Mouse (Mus musculus): ENCODE results near the gene Kalrn. TPM values are rescaled to one million over a fixed set of nuclear protein-coding genes. Genes with fewer than 3 reads are reported as not detected.
A peak's percentile ranks its signal among the peaks of the same experiment; 100 is the strongest.
"Not testable (repeated sequence)": the region's sequence is repeated elsewhere in the genome, so short reads cannot be mapped to it uniquely, and the experiment has no call there.

Gene Kalrn
- total RNA-seq, 2 experiments from 2014 or later, result 233 to 236 TPM

DNA sequence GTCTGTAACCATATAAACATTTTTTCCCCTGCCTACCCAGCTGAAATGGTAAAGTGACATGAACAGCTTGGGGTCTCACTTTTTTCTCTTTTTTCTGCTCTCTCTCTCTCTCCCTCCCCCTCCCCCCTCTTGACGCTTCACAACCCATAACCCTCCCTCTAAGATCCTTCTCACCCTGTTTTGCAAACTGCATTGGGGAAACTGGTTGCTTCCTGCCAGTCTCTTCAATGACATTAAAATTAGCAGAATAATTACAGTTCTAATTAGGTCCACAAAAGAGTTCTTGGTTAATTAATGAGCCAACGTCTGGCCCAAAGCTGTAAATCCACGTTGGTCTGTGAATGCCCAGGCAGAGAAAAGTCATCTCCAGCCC is 478.3 kb downstream of the Kalrn start:
- intact Hi-C loops (cut with DNase I), result no loop called here
- no peak for DNase-seq

DNA sequence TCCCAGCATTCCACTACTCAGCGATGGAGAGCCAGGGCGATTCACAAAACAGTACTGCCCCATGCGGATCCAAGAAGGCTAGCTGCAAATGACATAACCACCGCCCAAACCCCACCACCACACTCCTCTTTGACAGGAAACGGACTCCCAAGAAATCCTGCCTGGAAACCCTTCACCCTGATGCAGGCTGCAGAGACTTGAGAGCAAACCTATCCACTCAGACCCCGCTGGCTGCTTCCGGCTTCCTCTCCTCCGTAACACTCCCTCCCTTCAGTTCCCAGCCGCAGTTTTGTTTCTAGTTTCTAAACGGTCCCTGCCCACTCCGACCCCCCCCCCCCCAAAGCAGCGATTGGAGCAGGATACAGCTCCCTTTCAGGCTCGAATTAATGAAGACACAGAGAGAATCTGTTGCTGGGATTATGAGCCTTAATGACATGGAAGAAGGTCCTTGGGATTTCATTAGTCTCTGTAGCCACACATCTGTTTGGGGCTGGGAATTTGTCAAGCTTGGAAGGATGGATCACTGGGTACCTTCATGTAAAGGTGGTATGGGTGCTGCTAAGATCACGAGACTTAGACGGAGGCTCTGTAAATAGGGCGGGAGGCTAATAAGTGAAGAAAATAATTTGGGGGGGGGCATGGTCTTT is 478.8 kb downstream of the Kalrn start:
- DNase-seq, result peak; percentile 50
- intact Hi-C loops (cut with DNase I), result no loop called here

DNA sequence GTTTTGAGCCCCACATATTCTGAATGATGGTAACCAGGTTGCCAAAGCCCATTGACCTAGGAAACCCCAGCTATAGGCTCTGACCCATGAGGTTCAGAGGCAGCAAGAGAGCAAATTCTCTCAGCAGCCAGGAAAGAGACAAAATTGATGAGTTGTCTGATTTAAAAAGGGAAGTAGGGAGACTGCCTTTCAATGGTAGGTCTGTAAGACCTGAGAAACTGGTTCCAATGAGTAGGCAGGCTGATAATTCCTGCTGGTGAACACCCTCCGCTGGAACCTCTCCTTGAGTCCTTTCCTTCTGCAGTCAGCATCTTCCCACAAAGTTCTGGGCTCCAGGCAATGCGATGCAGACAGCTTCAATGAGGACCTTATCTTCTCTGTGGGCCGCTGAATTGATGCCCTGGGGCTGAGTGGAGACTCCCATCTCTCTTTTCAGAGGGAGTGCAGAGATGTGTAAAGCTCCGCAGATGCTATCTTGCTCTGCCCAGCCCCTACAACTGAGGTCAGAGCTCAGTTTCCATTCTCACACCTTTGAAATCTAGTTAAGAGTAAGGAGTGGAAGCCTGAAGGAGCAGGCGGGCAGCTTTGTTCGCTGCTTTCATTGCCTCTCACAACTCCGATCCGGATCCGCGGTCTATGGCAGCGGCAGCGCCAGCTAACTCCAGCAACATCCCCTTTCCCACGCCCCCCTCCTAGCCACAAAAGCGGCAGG is 479.4 kb downstream of the Kalrn start:
- intact Hi-C loops (cut with DNase I), result no loop called here
- DNase-seq, result no peak

DNA sequence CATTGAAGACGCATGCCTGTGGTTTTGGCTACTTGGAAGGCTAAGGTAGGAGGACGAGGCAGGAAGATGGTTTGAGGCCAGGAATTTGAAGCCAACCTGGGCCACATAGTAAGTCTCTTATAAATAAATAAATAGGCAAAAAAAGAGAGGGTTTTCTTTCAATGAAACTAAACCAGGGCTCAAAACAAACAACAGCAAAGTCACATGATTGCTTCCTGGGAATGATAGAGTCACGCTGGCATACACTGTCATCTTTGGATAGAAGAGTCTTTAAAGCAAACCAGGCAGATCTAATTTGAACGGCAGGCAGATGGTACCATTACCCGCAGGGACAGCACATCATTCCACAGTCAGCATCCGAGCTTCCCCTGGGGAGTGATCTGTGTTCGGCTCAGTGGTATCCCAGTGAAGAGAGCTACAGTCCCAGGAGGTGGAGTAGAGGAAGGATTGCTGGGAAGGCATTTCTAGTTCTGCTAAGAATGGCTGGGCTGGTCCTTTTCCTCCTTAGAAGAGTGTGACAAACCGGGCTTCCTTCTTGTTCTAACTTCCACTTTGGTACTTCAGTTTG is 483.7 kb downstream of the Kalrn start:
- no peak for DNase-seq
- intact Hi-C loops (cut with DNase I), result loop anchor here (5.0 kb wide), 1 partner anchor 42 kb away; no protein-coding TSS in a partner anchor

DNA sequence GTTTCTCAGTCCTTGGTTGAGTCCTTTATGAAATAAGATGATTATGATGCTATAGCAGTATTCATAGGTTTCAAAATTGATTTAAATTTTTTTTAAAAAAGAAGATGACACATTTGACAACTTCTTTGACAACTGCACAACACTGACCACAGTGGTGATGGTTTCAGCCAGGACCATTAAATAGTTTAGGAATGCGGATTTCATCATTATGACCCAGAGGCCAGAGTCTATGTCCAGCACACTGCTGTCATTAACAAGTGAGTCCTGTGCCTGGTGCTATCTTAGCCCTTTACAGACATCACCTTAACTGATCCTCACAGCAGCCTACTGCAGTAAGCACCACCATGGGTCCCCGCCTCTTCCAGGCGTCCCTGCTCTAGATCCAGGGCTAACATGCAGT is 484.3 kb downstream of the Kalrn start:
- DNase-seq, result no peak
- intact Hi-C loops (cut with DNase I), result loop anchor here (5.0 kb wide), 1 partner anchor 42 kb away; no protein-coding TSS in a partner anchor

DNA sequence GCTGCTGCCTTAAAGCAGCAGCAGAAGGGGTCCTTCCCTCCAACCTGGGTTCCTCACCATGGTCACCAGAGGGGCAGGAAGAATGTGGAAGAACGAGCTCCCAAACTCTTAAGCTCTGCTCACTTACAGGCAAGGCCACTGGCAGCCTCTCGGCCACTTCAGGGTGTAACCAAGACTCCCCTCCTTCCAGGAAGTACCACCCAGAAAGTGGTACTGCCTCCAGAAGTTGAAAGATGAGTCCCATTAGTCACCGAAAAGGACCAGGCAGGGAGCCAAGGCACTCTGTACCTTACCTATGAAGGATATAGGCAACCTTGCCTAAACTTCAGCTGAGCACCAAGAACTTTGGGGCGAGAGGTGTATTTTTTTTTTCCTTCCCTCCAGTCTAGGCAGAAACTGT is 485.0 kb downstream of the Kalrn start:
- intact Hi-C loops (cut with DNase I), result loop anchor here (5.0 kb wide), 1 partner anchor 41 kb away; no protein-coding TSS in a partner anchor
- DNase-seq, result no peak

DNA sequence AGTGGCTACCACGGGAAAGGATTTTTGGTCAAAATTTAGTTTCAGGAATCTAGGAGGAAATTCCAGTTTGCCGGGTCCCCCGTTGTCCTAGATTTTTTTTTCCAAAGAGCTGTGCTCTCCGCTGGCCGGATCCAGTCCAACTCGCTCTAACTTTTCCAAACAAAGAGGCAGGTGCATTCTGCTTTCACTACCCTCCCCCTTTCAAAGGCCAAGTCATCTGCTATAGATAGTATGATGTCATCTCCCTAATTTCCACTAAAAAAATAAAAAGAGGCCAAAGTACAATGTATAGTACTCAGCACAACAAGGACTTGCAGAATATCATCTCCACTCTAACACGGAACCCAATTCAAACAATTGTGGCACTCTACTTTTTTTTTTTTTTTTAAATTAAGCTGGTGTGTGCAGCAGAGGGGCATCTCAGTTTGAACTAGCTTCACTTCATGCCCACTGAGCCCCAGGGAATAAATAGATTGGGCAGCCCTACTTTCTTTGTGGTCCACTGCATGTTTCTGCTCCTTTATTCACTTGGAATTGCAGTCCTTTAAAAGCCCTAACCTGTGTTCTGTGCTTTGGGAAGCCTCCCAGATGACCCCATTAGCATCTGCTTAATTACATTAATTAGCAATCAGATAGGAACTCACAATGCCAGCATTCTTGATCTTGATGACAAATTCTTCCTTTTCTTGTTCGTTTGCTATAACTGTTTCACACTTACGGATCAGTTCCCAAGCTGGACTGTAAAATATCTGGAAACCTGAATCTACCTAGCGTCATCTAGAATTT is 489.0 kb downstream of the Kalrn start:
- DNase-seq, result no peak
- intact Hi-C loops (cut with DNase I), result no loop called here

DNA sequence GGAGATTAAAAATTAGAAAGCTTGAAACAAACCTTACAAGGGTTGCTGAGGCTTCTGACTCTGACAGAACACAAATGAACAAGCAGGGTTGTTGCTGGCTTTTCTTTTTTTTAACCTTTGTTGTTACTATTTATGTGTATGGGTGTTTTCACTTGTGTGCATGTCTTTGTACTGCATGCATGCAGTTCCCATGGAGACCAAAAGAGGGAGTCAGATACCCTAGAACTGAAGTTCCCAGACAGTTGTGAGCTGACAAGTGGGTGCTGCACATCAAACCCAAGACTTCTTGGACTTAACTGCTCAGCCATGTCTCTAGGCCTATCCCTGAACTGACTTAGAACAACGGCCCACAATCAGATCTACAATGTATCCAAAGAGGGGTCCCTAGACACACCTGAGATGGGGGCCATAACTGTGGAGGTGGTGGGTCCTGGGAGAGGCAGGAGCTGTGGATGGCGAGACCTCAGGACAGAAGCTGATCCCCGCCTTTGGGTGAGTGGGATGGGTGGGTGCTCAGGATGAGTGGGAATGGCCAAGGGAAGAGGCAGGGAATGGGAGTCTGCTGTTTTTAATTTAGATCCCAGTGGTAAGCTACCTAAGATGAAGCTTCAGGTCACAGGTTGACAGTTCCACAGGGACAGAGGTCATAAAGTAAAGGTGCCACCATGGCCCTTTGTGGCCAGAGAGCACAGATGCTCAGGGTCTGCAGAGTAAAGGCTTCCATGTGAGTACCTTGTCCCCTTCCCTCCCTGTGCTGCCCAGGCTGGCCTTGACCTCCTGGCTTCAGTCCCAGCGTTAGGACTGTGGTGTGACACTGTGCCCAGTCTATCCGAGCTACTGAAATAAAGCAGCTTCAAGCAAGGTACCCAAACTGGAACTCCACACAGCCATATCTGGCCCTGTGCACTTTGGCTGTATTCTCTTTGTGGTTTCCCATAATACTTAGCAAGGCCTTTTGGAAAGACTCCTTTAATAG is 490.6 kb downstream of the Kalrn start:
- DNase-seq, result no peak
- intact Hi-C loops (cut with DNase I), result no loop called here

DNA sequence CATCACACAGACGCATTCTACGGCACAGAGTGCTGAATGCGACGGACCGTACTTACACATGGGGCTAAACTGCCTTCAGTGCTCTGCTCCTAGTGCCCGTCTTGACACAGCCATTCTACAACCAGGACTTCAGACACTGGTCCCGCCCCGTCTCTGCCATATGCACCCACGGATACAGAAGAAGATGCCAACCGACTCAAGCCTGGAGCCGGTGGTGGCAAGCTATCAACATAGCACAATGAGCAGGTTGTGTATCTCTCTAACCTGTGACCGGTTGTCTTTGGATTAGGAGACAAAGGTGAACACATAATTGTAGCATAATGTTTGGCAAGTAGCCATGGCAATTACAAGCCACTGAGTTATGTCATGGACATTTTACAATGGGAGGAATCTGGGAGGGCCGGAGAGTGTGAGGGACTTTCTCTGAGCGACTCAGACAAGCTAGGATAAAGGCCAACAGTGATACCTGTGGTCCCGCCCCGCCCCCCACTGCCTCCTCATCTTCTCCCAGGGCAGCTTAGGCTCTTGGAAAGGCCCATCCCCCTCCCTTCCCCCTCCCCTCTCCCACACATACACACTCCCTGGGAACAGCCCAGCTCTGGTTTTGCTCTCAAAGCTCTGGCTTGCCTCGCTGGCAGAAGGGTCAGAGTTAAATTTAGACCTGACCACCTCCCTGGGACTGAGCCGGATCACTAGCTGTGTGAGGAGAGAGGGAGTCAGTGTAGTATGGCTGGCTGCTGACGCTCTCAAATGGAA is 491.5 kb downstream of the Kalrn start:
- intact Hi-C loops (cut with DNase I), result no loop called here
- DNase-seq, result peak; percentile 14

DNA sequence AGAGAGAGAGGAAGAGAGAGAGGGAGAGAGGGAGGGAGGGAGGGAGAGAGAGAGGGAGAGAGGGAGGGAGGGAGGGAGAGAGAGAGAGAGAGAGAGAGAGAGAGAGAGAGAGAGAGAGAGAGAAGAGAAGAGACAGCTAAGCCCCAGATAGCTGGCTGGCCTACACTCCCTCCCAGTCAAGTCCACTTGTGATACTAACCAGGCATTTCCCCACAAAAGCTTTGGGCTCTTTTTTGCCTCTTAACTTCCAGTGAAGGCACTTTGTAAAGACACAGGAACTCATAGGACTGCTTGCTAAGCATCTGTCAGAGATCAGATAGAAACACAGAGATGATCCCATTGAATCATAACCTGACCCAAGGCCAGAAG is 492.0 kb downstream of the Kalrn start:
- intact Hi-C loops (cut with DNase I), result not testable (repeated sequence)

DNA sequence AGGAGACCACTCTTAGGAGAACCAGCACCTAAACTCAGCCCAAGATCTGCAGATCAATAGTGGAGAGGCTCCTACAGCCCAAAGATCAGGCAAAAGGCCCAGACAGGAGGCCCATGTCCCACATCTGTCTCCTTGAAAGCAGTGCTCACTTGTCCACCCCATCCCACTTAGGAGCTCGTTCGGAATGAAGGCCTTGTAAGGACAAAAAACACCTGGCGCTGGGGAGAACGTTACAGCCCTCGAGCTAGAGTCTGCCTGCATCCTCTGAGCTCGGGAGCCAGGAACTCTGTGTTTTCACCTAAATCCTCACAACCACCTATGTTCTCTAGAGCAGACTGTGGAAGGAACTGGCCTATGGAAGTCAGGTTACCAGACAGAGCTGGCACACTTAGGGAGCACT is 492.5 kb downstream of the Kalrn start:
- intact Hi-C loops (cut with DNase I), result no loop called here
- DNase-seq, result no peak

More for the DNA sequence above, 492.0 kb downstream of the Kalrn start:
- DNase-seq, result not testable (repeated sequence)

DNA sequence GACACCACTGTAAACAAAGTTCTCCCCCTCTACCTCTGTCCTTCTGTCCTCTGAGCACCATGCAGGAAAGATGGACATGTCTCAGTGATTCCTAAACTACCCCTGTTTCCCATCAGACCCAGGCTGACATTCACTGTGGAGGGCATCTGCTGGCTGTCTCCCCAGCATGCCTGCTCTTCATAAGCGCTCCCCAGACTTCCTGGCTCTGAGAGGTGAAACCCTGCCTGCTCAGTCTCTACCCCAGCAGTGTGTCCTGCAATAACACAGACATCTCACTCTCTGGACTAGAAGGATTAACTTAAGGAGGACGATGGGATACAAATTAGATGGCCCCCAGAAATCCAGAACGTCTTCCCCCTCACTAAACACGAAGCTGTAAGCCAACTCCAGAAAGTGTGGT is 493.8 kb downstream of the Kalrn start:
- intact Hi-C loops (cut with DNase I), result no loop called here
- DNase-seq, result no peak

DNA sequence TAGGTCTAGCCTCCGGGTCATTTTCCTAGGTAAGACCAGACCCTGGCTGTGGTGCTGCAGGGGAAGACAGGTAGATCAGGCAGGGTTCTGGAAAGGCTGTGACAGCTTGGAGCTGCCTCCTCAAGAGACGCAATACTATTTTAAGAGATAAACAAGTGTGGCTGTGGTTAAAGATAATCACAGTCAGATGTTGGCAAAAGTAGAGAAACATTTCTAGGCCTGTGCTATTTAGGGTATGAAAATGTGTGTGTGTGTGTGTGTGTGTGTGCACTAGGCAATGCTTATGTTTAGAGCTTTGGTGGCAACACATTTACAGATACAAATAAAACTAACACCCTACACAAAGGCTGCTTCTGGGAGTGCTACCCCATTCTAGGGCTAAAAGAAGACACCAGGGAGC is 494.6 kb downstream of the Kalrn start:
- DNase-seq, result no peak
- intact Hi-C loops (cut with DNase I), result no loop called here

DNA sequence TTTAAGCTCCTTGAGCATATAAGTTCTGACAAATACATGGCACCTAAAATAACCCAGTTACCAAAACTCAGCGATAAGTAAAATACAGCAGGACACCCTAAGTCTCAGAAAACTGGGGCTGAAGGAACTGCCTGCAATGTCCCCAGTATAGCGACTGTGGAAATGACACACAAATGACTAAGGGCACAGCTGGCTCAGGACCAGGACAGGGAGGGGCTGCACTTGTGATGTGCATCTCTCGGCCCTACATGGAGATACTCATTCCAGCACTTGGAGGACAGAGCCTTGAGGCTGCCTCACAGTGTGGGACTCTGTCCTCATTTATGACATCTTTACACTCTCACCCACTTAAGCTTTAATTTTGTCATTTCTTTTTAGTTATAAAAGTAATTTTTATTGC is 497.2 kb downstream of the Kalrn start:
- DNase-seq, result no peak
- intact Hi-C loops (cut with DNase I), result no loop called here

DNA sequence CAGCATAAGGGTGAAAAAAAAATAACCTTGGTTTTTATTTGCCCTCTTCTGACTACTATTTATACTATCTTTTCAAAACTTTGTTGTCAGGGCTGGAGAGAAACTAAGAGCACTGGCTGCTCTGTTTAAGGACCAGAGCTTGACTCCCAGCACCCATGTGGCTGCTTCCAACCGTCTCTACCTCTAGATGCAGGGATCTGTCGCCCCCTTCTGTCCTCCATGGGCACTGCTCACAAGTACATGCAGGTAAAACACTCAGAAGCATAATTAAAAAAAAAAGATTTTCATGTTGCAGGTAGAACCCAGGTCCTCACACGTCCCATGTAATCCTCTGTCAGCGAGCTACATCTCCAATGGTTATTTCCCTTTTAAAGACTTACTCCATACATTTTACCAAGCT is 499.4 kb downstream of the Kalrn start:
- no peak for DNase-seq
- intact Hi-C loops (cut with DNase I), result no loop called here

DNA sequence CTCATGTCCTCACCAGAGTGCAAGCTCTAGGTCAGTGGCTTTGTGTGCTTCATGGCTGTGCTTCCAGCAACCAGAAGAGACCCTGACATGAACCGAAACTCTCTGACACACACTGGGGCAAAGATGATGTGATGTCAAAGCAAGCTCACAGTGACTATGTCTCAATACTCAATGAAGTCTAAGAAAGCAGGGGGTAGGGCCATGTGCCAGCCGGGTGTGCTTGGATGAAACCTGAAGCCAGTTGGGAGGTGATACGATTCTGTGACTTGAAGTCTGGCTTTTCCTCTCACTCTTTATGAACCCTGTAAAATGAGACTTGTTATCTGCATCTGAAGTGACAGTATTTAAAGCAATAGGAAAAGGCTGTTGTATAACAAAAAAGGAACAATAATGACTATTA is 501.2 kb downstream of the Kalrn start:
- no peak for DNase-seq
- intact Hi-C loops (cut with DNase I), result no loop called here

DNA sequence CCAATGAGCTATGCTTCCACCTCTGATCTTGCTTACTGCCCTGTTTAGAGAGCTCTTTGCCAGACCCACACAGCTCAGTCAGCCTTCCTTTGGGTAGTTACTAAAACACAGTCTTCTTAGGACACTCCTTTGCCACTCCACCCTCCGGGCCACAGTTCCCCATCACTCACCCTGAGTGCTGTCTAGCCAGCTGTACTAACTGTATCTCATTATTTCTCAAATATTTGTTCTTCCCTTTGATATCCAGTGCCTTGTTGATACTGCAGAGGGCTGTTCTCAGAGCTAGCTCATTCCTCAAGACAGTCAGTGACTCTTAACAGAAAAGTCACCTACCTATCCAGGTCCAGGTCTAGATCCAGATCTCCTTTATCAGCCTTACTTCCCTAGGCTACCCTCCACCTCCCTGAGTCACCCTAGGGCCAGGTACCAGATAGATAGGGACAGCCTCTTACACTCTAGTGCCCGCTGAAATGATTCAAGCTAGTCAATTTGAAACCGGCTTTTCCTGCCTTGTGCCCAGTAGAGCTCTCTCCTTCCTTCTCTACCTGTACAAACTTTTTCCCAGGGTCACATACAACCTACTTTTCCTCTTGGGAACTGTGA is 502.0 kb downstream of the Kalrn start:
- DNase-seq, result no peak
- intact Hi-C loops (cut with DNase I), result no loop called here

DNA sequence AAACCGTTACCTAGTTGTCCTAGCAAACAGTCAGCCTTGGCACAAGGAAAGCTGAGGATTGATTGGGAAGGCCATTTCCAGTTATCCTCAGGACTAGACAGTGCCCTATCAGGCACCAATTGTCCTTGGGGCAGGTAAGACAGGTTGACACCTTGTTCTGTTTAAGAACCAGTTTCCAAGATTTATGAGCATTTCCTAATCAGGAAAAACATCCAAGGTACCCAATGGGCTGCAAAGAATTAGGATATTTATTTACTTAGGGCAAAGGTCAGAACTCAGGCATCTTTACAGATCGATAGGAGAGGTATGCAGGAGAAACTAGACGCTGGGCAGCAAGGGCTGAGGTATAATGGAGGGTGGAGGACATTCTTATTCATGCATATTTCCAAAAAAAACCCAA is 503.9 kb downstream of the Kalrn start:
- DNase-seq, result no peak
- intact Hi-C loops (cut with DNase I), result no loop called here

DNA sequence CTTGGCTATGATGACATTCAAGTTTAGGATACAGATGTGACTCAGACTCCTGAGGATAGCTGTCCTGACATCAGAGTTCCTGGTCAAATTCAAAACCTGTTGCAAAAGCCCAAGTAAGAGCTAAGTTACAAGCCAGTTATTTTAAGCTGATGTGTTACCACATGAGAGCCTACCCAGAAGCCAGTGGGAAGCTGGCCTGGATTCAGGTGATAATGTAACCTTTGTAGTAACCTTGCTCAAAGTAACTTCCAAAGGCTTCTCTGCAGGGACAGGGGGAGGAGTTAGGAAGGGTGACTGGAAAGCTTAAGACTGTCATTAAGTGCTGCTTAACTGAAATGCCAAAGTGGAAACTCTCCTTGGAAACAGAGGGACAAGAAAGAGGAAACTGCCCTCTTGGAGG is 506.4 kb downstream of the Kalrn start:
- DNase-seq, result no peak
- intact Hi-C loops (cut with DNase I), result no loop called here

All from left cerebral cortex, postnatal 4 days (tissue).